Mouse (Mus musculus): ENCODE measurements around the gene Tceal3.
"Not testable (repeated sequence)": the region's sequence is repeated elsewhere in the genome, so short reads cannot be mapped to it uniquely, and the experiment has no call there.

The Tceal3 gene

DNA sequence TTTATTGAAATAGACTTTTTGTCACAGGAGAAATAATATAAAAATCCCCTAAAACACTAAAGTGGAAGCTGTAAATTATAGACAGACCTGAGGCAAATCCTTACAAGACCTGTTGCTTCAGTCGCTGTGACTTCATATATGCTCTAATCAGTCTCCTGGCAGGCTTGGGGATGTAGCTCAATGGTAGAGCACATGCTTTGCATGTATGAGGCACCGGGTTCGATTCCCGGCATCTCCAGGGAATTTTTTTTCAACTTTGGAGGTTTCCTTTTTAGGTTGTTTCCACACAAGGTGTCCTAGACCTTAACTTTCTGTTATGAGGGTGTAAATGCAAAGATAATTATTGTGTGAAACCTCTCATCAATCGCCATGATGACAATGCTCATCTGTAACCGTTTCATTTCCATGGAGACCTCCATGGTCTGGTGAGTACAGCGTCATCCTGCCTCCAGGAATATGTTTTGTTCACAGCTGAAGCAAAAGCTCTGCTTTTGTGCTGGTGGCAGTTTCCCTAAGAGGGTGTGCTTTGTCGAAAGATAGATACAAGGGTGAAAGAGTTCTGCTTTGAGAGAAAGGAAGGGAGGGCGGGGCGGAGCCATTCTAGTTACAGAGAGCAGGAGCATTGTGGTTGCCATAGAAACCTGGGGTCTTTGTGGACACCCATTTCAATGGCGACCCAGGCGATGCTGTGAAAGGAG, at the start of gene Tceal3:
Tceal3 (plus strand) TSS at position 644 of the 698 bp plus-strand sequence.
- peak; percentile 35 for DNase-seq (ENCODE audit: extremely low spot score, low spot score)

- not testable (repeated sequence) for DNase-seq (ENCODE audit: extremely low spot score, low spot score)
Observed at GRCm38 (mm10) chrX:136543956-136544355, 46.7 kb upstream of the Tceal3 start, which contains the start of gene Kir3dl2. TSS of gene Kir3dl2 (minus strand) at chrX:136544056.

DNA sequence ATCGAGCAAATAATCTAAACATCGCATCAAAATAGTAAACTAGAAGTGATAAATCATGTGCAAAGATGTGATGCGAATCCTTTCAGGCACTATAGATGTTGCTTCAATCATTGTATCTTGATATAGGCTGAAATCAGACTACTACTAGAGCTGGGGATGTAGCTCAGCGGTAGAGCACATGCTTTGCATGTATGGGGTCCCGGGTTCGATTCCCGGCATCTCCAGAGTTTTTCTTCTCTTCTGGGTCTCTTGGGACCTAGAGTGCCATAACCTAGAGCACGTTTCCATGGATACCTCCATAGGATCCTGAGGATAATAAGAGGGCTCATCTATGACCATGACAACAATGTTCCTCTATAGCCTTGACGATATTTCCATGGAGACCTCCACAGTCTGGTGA, 21.5 kb upstream of the Tceal3 start:
- not testable (repeated sequence) for DNase-seq (ENCODE audit: extremely low spot score, low spot score)

- no peak for DNase-seq (ENCODE audit: extremely low spot score, low spot score)
Observed at GRCm38 (mm10) chrX:136584617-136585016, 6.0 kb upstream of the Tceal3 start.

DNA sequence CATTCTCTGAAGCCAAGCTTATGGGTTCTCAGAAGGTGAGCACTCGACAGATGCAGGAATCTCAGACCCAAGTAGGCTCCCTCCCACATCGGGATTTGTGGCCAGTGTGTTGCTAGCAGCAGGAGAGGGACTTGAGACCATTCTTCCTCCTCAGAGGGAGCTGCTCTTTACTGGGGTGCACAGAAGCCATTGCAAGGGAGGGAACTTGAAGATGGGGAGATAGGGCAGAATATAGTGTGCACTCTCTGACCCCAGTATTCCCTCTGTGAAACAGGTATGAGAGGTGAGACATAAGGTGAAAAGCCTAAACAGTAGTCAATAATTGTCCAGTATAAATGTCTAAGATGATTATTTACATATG, 235 bp downstream of the Tceal3 start:
- no peak for DNase-seq (ENCODE audit: extremely low spot score, low spot score)

- peak; percentile 26 for DNase-seq (ENCODE audit: extremely low spot score, low spot score)
Observed at GRCm38 (mm10) chrX:136599416-136599815, 8.8 kb downstream of the Tceal3 start.

GRCm38 (mm10) chrX:136606951-136607350, 16.3 kb downstream of the Tceal3 start:
- no peak for DNase-seq (ENCODE audit: extremely low spot score, low spot score)

DNA sequence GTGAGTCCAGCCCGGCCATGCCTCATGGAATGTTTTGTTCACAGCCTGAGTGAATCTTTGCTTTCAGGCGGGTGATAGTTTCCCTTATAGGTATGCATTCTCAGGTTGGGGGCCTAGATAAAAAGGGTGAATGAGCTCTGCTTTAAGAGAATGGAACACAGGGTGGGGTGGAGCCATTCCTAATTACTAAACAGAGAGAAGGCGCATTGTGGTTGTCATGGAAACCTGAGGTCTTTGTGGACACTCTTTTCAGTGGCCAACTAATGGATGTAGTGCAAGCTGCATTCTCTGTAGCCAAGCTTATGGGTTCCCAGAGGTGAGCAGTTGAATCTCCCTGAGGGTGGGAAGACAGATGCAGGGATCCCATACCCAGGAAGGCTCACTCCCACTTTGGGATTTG, 16.8 kb downstream of the Tceal3 start:
- DNase-seq (ENCODE audit: extremely low spot score, low spot score): no peak

DNA sequence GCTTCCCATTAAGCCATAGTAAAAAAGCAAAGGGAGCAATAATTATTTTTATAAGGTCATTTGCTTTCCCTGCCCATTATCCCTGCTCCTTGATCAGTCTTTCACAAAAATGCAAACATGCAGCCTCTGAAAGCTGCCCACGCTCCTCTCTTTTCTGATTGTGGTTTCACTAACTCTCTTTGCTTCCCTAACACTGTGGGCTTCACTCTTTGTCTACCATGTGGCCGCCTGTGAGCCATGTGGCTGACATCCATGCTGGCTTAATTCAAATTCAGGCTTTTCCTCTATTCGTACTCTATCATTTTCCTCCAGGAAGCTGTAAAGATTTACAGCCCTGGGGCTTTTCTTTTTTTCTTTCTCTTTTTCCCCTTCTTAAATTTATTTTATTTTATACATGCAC, 20.7 kb downstream of the Tceal3 start:
- no peak for DNase-seq (ENCODE audit: extremely low spot score, low spot score)

GRCm38 (mm10) chrX:136615889-136616288, 25.2 kb downstream of the Tceal3 start:
- not testable (repeated sequence) for DNase-seq (ENCODE audit: extremely low spot score, low spot score)

GRCm38 (mm10) chrX:136624905-136625569, 34.4 kb downstream of the Tceal3 start:
- DNase-seq (ENCODE audit: extremely low spot score, low spot score): no peak

- no peak for DNase-seq (ENCODE audit: extremely low spot score, low spot score)
Observed at GRCm38 (mm10) chrX:136625959-136626358, 35.3 kb downstream of the Tceal3 start.

DNA sequence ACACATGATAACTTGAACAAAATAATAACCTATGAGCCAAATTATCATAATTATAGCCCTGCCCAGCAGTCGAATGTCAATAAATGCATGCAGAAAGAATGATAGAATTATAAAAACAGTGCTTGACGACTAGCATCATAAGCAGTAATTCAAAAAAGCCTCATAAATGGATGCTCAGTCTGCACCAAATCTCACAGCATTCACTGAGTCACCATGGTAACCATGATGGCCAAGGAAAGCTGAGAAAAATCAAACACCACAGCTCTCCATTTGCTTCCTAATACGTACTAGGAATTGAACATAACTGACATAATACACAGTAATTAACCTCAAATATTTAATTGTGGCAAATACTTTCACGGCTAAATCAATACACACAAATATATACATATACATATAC, 44.5 kb downstream of the Tceal3 start:
- DNase-seq (ENCODE audit: extremely low spot score, low spot score): no peak

- no peak for DNase-seq (ENCODE audit: extremely low spot score, low spot score)
Observed at GRCm38 (mm10) chrX:136639754-136640153, 49.1 kb downstream of the Tceal3 start.

GRCm38 (mm10) chrX:136645857-136646256, 55.2 kb downstream of the Tceal3 start:
- not testable (repeated sequence) for DNase-seq (ENCODE audit: extremely low spot score, low spot score)

DNA sequence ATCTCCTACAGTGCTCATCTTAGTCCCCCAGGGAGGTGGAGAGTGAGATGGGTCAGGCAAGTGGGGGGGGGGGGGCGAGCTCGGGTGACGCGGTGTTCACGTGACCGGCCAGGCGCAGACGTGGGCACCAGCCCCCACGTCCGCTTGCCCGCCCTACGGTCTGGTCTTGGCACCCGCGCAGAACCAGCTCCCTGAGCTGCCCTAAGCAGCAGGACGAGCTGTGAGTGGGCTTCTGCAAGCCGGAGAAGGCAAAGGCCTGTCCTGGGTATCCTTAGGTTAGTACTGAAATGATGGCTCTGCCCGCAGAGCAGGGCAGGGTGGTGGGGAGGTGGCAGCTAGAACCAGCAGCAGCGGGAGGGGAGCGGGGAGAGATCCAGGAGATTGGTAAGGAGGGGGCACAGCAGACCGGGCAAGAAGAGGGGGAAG, 75.7 kb downstream of the Tceal3 start:
- peak; percentile 24 for DNase-seq (ENCODE audit: extremely low spot score, low spot score)

DNA sequence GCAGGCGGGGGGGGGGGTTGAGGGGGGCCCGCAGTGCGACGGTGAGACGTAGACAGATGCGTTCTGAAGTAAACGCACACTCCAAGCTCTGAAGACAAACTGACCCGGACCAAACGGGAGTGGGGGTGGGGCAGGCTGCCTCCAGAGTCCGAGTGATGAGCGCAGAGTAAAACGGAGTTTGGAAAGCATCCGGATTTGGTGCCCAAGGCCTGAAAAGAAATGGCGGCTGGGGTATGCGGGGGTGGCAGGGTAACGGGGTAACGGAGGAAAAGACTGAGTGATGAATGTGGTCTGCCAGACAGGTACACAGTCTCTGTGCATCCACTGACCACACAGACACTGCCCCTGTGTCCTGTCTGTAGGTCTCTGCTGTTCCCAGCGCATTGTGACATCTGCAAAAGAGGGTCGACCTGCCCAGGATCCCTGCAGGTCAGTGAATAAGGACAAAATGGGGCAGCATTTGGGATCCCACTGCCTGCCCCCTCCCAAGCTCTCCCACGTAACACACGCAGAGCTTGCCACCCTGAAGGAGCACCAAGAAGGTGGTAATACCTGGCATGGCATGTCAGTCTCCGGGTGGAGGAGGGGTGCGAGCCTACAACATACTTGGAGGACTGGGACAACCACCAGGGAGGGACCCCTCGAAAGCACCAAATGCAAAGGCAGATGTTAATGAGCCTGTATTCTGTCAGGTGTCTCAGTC, 76.3 kb downstream of the Tceal3 start:
- DNase-seq (ENCODE audit: extremely low spot score, low spot score): peak; percentile 17

- DNase-seq (ENCODE audit: extremely low spot score, low spot score): no peak
Observed at GRCm38 (mm10) chrX:136668794-136669193, 78.2 kb downstream of the Tceal3 start.

DNA sequence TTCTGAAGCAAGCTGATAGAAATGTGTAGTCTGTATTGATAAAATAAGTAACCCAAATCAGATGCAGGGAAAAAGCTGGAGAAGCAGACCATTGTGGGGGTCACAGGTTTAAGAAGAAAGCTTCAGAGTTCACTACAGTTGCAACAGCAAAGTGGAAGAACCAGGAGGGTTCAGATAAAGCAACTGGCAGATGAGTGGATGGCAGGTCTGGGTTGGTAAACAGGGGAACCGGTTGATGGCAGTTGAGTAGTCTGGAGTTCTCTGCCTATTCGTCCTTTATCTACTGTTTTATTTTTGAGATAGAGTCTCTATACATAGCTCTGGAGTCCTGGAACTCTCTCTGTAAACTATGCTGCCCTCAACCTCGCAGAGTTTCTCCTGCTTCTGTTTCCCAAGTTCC, 90.3 kb downstream of the Tceal3 start:
- no peak for DNase-seq (ENCODE audit: extremely low spot score, low spot score)

DNA sequence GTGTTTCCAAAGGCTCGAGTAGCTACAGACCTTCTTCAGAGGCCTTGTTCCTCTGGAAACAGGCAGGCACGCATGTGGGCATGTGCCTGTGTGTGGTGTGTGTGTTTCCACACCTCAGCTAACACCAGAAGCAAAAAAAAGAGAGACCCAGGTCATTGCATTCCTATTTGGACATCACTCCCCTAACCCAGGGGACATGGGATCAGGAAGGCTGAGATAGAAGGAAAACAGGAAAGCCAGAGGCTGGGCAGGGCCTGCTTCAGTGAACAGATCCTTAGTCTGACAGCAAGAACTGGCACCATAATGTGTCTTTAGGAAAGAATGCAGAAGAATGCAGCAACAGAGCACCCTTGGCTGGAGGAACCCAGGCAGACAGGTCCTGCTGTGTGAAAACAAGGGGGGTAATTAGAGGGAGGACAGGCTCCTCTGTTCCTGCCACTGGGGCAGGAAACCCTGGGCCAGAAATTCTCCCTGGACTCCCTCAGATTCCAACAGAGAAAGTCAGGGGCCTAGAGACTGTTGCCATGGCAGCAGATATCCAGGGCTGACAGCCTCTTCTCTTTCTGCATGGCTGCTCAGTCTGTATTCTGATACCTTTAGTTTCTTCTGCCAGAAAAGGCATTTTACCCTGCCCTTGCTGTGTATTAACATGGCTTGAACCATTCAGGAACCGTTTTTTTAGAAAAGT, 101.1 kb downstream of the Tceal3 start:
- DNase-seq (ENCODE audit: extremely low spot score, low spot score): not testable (repeated sequence)

DNA sequence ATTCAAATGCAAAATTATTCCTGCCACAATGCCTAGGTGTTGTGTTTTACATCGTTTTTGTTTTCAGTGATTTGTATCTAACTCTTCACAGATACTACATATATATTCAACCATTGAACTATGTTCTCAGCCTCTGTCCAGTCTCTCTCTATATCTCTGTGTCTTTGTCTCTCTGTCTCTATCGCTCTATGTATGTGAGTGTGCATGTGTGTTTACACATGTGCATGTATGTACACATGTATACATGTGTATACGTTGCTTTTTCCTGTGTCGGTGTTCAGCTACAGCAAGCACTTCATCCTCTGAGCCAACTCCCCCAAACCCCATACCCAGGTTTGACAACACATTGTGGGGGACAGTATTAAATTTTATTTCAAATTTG, 101.6 kb downstream of the Tceal3 start:
- no peak for DNase-seq (ENCODE audit: extremely low spot score, low spot score)

DNA sequence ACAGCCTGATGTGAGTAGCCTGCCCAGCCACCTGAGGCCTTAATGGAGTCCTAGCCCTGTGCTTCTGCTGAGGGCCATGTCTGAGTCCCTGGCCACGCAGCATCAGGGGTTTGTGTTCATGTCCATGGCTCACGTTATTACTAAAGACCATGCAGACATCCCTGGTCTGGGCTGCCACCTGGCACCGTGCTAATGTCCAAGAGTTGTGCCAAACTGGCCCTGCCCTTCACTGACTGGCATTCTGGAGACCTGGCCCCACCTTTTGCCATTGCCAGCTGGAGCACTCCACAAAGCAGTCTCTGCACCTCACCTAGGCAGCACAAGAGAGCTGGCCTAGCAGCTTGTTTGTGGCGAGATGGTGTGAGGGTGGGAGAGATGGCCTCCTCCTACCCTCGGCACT, 102.6 kb downstream of the Tceal3 start:
- no peak for DNase-seq (ENCODE audit: extremely low spot score, low spot score)
